ENCODE assay signal across 17 mouse cellular contexts in the genomic region with DNA sequence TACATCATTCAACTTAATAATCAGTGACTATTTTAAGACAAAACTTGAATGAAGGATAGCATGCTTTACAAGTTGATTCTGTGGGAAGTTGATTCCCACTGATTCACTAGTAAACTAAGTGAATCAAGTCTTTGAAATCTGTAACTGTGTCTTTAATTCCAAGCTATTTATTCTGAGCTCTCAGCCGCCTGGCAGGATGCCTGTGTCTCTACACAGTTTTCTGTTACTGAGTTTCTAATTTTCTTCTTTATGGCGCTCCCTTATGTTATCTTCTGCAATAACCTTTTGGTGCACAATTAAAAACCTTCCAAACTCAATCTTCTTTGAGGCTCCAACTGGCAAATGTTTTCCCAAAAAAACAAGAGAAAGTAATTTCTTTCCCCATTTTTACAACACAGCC. TPM values are rescaled to one million over a fixed set of nuclear protein-coding genes. Genes with fewer than 3 reads are reported as not detected.
DNase-seq lines count a peak whose midpoint lies in the region; ATAC-seq and TF ChIP-seq lines count a peak whose summit lies in the region.
"Had no signal": no experiment of that assay in that cellular context is flagged by ENCODE, and none has a peak within 500 bp of the region (broad histone marks: within the 10 kb centered on the region; RNA-seq: fewer than 3 reads in every experiment).

No protein-coding gene starts in this region.

- H3K4me3 ChIP-seq in heart, adult 2 months, result no peak overlapping the region
- H3K4me3 ChIP-seq in heart, embryonic 11.5 days (ENCODE audit: low read depth, low read length), result no peak overlapping the region
- H3K4me3 ChIP-seq: forebrain, embryonic 13.5 days; limb, embryonic 12.5 days; liver, embryonic 15.5 days; midbrain, embryonic 13.5 days had no signal

- no peak for TF ChIP-seq POLR2A in heart, adult 2 months (IDR thresholded peaks at IDR 0.05; ENCODE audit: insufficient read depth, low read depth, low read length)

- intact Hi-C loops in heart, adult 2 months (cut with DNase I), result no loop called here
- intact Hi-C loops in left cerebral cortex, postnatal 14 days (cut with DNase I), result loop anchor here (10.0 kb wide), 1 partner anchor 1466 kb away; a partner anchor contains a TSS

- no peak overlapping the region for H3K4me2 ChIP-seq in heart, embryonic 11.5 days
- H3K4me2 ChIP-seq: forebrain, embryonic 13.5 days; limb, embryonic 12.5 days; liver, embryonic 15.5 days; midbrain, embryonic 13.5 days had no signal

- no peak for DNase-seq in heart, adult 2 months
- DNase-seq in testis, postnatal 10 days (ENCODE audit: low spot score), result peak; percentile 58
- DNase-seq in testis, postnatal 14 days (ENCODE audit: low spot score), result no peak
- peak; percentile 61 to 74 for DNase-seq in left cerebral cortex, postnatal 14 days (ENCODE audit: low spot score in 2 of 2)
- DNase-seq in telencephalon, adult 2 months (ENCODE audit: low read depth, low spot score), result peak; percentile 51
- no peak for DNase-seq in cerebellum, adult 18-20 months
- no peak for DNase-seq in kidney, adult 8-10 months
- DNase-seq: adrenal gland, postnatal 36 days; cerebellum, adult 11 months; gastrocnemius, postnatal 25 days; kidney, postnatal 36 days; lung, postnatal 4 days had no signal

- no peak overlapping the region for H3K9ac ChIP-seq in heart, adult 2 months (ENCODE audit: low read depth, low read length)
- no peak overlapping the region for H3K9ac ChIP-seq in heart, embryonic 11.5 days (ENCODE audit: low read depth, low read length)
- H3K9ac ChIP-seq: forebrain, embryonic 13.5 days; limb, embryonic 12.5 days; liver, embryonic 15.5 days; midbrain, embryonic 13.5 days had no signal

- no peak overlapping the region for H3K27ac ChIP-seq in heart, adult 2 months
- no peak overlapping the region for H3K27ac ChIP-seq in heart, embryonic 11.5 days (ENCODE audit: low read depth, low read length)
- H3K27ac ChIP-seq: forebrain, embryonic 13.5 days; limb, embryonic 12.5 days; liver, embryonic 15.5 days; midbrain, embryonic 13.5 days had no signal

- no peaks in the 10 kb centered on the region for H3K4me1 ChIP-seq in heart, adult 2 months (ENCODE audit: control insufficient read depth, insufficient read depth, low read length)
- H3K4me1 ChIP-seq in heart, embryonic 11.5 days (ENCODE audit: control insufficient read depth, insufficient read depth, low read length), result peaks cover 2% of the 10 kb centered on the region; the same call in 1 of the 2 replicates
- H3K4me1 ChIP-seq: limb, embryonic 12.5 days had no signal

- no peak for TF ChIP-seq EP300 in heart, adult 2 months (IDR thresholded peaks at IDR 0.05; ENCODE audit: insufficient read depth, low read depth, low read length)

- 62% methylated on average over 2 of the region's 2 CpGs for WGBS in heart, adult 2 months
- 88% methylated on average over 2 of the region's 2 CpGs for WGBS in heart, embryonic 11.5 days (ENCODE audit: insufficient replicate concordance)

- H3K9me3 ChIP-seq in heart, embryonic 11.5 days (replicated peaks; ENCODE audit: control insufficient read depth, low read length), result 0 out of 2 replicates have a peak, but pooled peaks cover 3% of the 10 kb centered on the region
- H3K9me3 ChIP-seq: forebrain, embryonic 13.5 days; liver, embryonic 15.5 days; midbrain, embryonic 13.5 days had no signal

- TF ChIP-seq CTCF in heart, adult 2 months (IDR thresholded peaks at IDR 0.05), result 0 out of 2 replicates have a peak, but pooled peaks have one; percentile 3

- ATAC-seq in heart, embryonic 11.5 days (replicated peaks; ENCODE audit: insufficient number of reproducible peaks, low FRiP score, low TSS enrichment), result no peak
- ATAC-seq: forebrain, embryonic 13.5 days; midbrain, embryonic 13.5 days had no signal

- no peaks in the 10 kb centered on the region for H3K79me2 ChIP-seq in heart, adult 2 months (replicated peaks; ENCODE audit: control insufficient read depth, insufficient read depth, low read length)

- no peaks in the 10 kb centered on the region for H3K27me3 ChIP-seq in heart, adult 2 months (ENCODE audit: control insufficient read depth, insufficient read depth, low read length)
- H3K27me3 ChIP-seq in heart, embryonic 11.5 days (ENCODE audit: control insufficient read depth, insufficient read depth, low read length), result no peaks in the 10 kb centered on the region
- H3K27me3 ChIP-seq: forebrain, embryonic 13.5 days; limb, embryonic 12.5 days; liver, embryonic 15.5 days; midbrain, embryonic 13.5 days had no signal

- H3K36me3 ChIP-seq in heart, adult 2 months (ENCODE audit: control insufficient read depth, insufficient read depth, low read length), result no peaks in the 10 kb centered on the region
- H3K36me3 ChIP-seq in heart, embryonic 11.5 days (ENCODE audit: control insufficient read depth, insufficient read depth, low read length), result peaks cover 5% of the 10 kb centered on the region; the same call in 1 of the 2 replicates

RNA-seq across cellular contexts. Expression of a gene that starts 28.5 kb away (rescaled TPM):
- total RNA-seq in heart, adult 2 months (2021), result 1 to 10 TPM; 2.3 TPM
- polyA plus RNA-seq in heart, adult 2 months (2012; rRNA removed), result 1.1 and 2.8 TPM in 2 replicates
- 25.5 and 27.8 TPM in 2 replicates for polyA plus RNA-seq in heart, embryonic 11.5 days (2014; fragmentation: Nextera tagmentation; extraction: Ambion mirVana)
- total RNA-seq in left cerebral cortex, postnatal 14 days (2021), result 1 to 10 TPM; 5.6 to 6.0 TPM

Comparison
In these comparisons a context has a peak if more than half of its experiments do, and no peak if none do; other contexts are left out.
1. DNase-seq: peak in testis, postnatal 10 days (single experiment), left cerebral cortex, postnatal 14 days (2 of 2) and telencephalon, adult 2 months (single experiment); none in heart, adult 2 months (0 of 2), testis, postnatal 14 days (single experiment), cerebellum, adult 18-20 months (0 of 2) and kidney, adult 8-10 months (0 of 2).